Mouse (Mus musculus) megakaryocyte progenitor cell, adult 5-6 weeks (primary cell): Measurements from ENCODE around the gene Abca7. TPM values are rescaled to one million over a fixed set of nuclear protein-coding genes. Genes with fewer than 3 reads are reported as not detected.
A peak's percentile ranks its signal among the peaks of the same experiment; 100 is the strongest.

Source experiments
- ATAC-seq: replicated peaks from 2 replicates; pipeline ENCODE4 v1.8.0; 2016; ENCODE audit warnings: mild to moderate bottlenecking, moderate TSS enrichment, inconsistent platforms; ENCODE audit not compliant: poor library complexity
- total RNA-seq, 2 experiments: library from RNA; stranded (forward) in 1 of 2; stranded (reverse) in 1 of 2; fragments of 157-497, 149-512 nt in 1 of 2; fragments of 200-1000 nt in 1 of 2; gene quantifications; 2 replicates each; pipeline versions ENCODE4 v1.2.3 to v1.2.4; 2015 to 2017

The Abca7 gene
- total RNA-seq, 2 experiments from 2014 or later, result 15.4 to 17.5 TPM

- ATAC-seq, result no peak
Measured at GRCm38 (mm10) chr10:80057683-80058326, 61.5 kb downstream of the Abca7 start.

GRCm38 (mm10) chr10:80063104-80063503, 66.8 kb downstream of the Abca7 start:
- no peak for ATAC-seq

GRCm38 (mm10) chr10:80063877-80064650, 67.8 kb downstream of the Abca7 start:
- peak; percentile 26; the same call in 1 of the 2 replicates for ATAC-seq

Other genes starting within 250 kb of the Abca7 start
Only the 30 nearest of the 33 such genes appear.
- gene Rnf126, start 229.5 kb upstream of the Abca7 start, total RNA-seq (2015), result 55.6 and 63.0 TPM in 2 replicates
- gene Rnf126, start 229.5 kb upstream of the Abca7 start, total RNA-seq (2017), result 18.4 and 20.2 TPM in 2 replicates
- 1.6 and 2.7 TPM in 2 replicates for gene Fstl3, start 219.2 kb upstream of the Abca7 start, total RNA-seq (2015)
- gene Fstl3, start 219.2 kb upstream of the Abca7 start, total RNA-seq (2017), result 1.3 and 3.6 TPM in 2 replicates
- gene Prss57, start 205.5 kb upstream of the Abca7 start, total RNA-seq (2015), result 160 and 189 TPM in 2 replicates
- gene Prss57, start 205.5 kb upstream of the Abca7 start, total RNA-seq (2017), result 95.1 and 100.0 TPM in 2 replicates
- 65.3 and 71.4 TPM in 2 replicates for gene Palm, start 202.9 kb upstream of the Abca7 start, total RNA-seq (2015)
- 43.4 and 53.4 TPM in 2 replicates for gene Palm, start 202.9 kb upstream of the Abca7 start, total RNA-seq (2017)
- gene Misp, start 175.5 kb upstream of the Abca7 start, total RNA-seq (2015), result not detected in 2 replicates
- 0.58 TPM in 1 of 2 replicates, not detected in the other for gene Misp, start 175.5 kb upstream of the Abca7 start, total RNA-seq (2017)
- gene Ptbp1, start 142.1 kb upstream of the Abca7 start, total RNA-seq (2015), result 218 and 262 TPM in 2 replicates
- gene Ptbp1, start 142.1 kb upstream of the Abca7 start, total RNA-seq (2017), result 172 and 187 TPM in 2 replicates
- gene Prtn3, start 122.0 kb upstream of the Abca7 start, total RNA-seq (2015), result 3,382 and 3,510 TPM in 2 replicates
- gene Prtn3, start 122.0 kb upstream of the Abca7 start, total RNA-seq (2017), result 738 and 1,001 TPM in 2 replicates
- gene Plppr3, start 121.9 kb upstream of the Abca7 start, total RNA-seq (2015), result 39.0 and 41.2 TPM in 2 replicates
- gene Plppr3, start 121.9 kb upstream of the Abca7 start, total RNA-seq (2017), result 93.9 and 96.9 TPM in 2 replicates
- 6,143 and 8,228 TPM in 2 replicates for gene Elane, start 110.2 kb upstream of the Abca7 start, total RNA-seq (2015)
- gene Elane, start 110.2 kb upstream of the Abca7 start, total RNA-seq (2017), result 2,359 and 2,989 TPM in 2 replicates
- 0.49 and 0.56 TPM in 2 replicates for gene Cfd, start 105.6 kb upstream of the Abca7 start, total RNA-seq (2015)
- 1.2 TPM in 1 of 2 replicates, not detected in the other for gene Cfd, start 105.6 kb upstream of the Abca7 start, total RNA-seq (2017)
- 13.9 and 14.4 TPM in 2 replicates for gene Med16, start 87.6 kb upstream of the Abca7 start, total RNA-seq (2015)
- 22.1 and 24.8 TPM in 2 replicates for gene Med16, start 87.6 kb upstream of the Abca7 start, total RNA-seq (2017)
- gene Gm26602, start 85.6 kb upstream of the Abca7 start, total RNA-seq (2015), result not detected in 2 replicates
- not detected in 2 replicates for gene Gm26602, start 85.6 kb upstream of the Abca7 start, total RNA-seq (2017)
- 0.15 TPM in 2 replicates for gene Kiss1r, start 79.5 kb upstream of the Abca7 start, total RNA-seq (2015)
- gene Kiss1r, start 79.5 kb upstream of the Abca7 start, total RNA-seq (2017), result 0.25 and 1.3 TPM in 2 replicates
- 72.3 and 78.7 TPM in 2 replicates for gene R3hdm4, start 75.3 kb upstream of the Abca7 start, total RNA-seq (2015)
- gene R3hdm4, start 75.3 kb upstream of the Abca7 start, total RNA-seq (2017), result 35.1 and 50.7 TPM in 2 replicates
- 19.9 and 21.6 TPM in 2 replicates for gene Arid3a, start 69.5 kb upstream of the Abca7 start, total RNA-seq (2015)
- 31.0 and 32.2 TPM in 2 replicates for gene Arid3a, start 69.5 kb upstream of the Abca7 start, total RNA-seq (2017)
- 36.8 and 57.4 TPM in 2 replicates for gene Wdr18, start 36.3 kb upstream of the Abca7 start, total RNA-seq (2015)
- 24.6 and 29.7 TPM in 2 replicates for gene Wdr18, start 36.3 kb upstream of the Abca7 start, total RNA-seq (2017)
- gene Grin3b, start 25.8 kb upstream of the Abca7 start, total RNA-seq (2015), result not detected in 2 replicates
- gene Grin3b, start 25.8 kb upstream of the Abca7 start, total RNA-seq (2017), result not detected in 2 replicates
- gene Tmem259, start 12.2 kb upstream of the Abca7 start, total RNA-seq (2015), result 38.9 and 44.2 TPM in 2 replicates
- 44.6 and 54.8 TPM in 2 replicates for gene Tmem259, start 12.2 kb upstream of the Abca7 start, total RNA-seq (2017)
- 50.5 and 52.8 TPM in 2 replicates for gene Cnn2, start 7.9 kb upstream of the Abca7 start, total RNA-seq (2015)
- 73.3 and 84.1 TPM in 2 replicates for gene Cnn2, start 7.9 kb upstream of the Abca7 start, total RNA-seq (2017)
- 64.1 and 69.0 TPM in 2 replicates for gene Arhgap45, start 20.2 kb downstream of the Abca7 start, total RNA-seq (2015)
- gene Arhgap45, start 20.2 kb downstream of the Abca7 start, total RNA-seq (2017), result 112 and 121 TPM in 2 replicates
- gene Polr2e, start 43.3 kb downstream of the Abca7 start, total RNA-seq (2015), result 93.3 and 99.5 TPM in 2 replicates
- 74.3 and 89.9 TPM in 2 replicates for gene Polr2e, start 43.3 kb downstream of the Abca7 start, total RNA-seq (2017)
- 253 and 271 TPM in 2 replicates for gene Gpx4, start 50.7 kb downstream of the Abca7 start, total RNA-seq (2015)
- 358 and 365 TPM in 2 replicates for gene Gpx4, start 50.7 kb downstream of the Abca7 start, total RNA-seq (2017)
- gene Sbno2, start 109.1 kb downstream of the Abca7 start, total RNA-seq (2015), result 16.9 and 19.5 TPM in 2 replicates
- gene Sbno2, start 109.1 kb downstream of the Abca7 start, total RNA-seq (2017), result 19.1 and 24.0 TPM in 2 replicates
- 71.7 and 81.1 TPM in 2 replicates for gene Stk11, start 119.3 kb downstream of the Abca7 start, total RNA-seq (2015)
- gene Stk11, start 119.3 kb downstream of the Abca7 start, total RNA-seq (2017), result 159 and 172 TPM in 2 replicates
- 187 and 199 TPM in 2 replicates for gene Atp5d, start 142.1 kb downstream of the Abca7 start, total RNA-seq (2015)
- 37.6 and 39.3 TPM in 2 replicates for gene Atp5d, start 142.1 kb downstream of the Abca7 start, total RNA-seq (2017)
- gene Cbarp, start 144.3 kb downstream of the Abca7 start, total RNA-seq (2015), result 3.8 and 4.8 TPM in 2 replicates
- 2.0 and 2.2 TPM in 2 replicates for gene Cbarp, start 144.3 kb downstream of the Abca7 start, total RNA-seq (2017)
- gene Midn, start 151.8 kb downstream of the Abca7 start, total RNA-seq (2015), result 21.4 and 22.2 TPM in 2 replicates
- gene Midn, start 151.8 kb downstream of the Abca7 start, total RNA-seq (2017), result 12.7 and 17.9 TPM in 2 replicates
- gene Cirbp, start 169.5 kb downstream of the Abca7 start, total RNA-seq (2015), result 16.1 and 18.4 TPM in 2 replicates
- 35.4 and 60.4 TPM in 2 replicates for gene Cirbp, start 169.5 kb downstream of the Abca7 start, total RNA-seq (2017)
- gene 1600002K03Rik, start 176.4 kb downstream of the Abca7 start, total RNA-seq (2015), result 17.2 and 18.2 TPM in 2 replicates
- gene 1600002K03Rik, start 176.4 kb downstream of the Abca7 start, total RNA-seq (2017), result 13.4 and 13.5 TPM in 2 replicates
- 0.54 TPM in 1 of 2 replicates, not detected in the other for gene Efna2, start 183.0 kb downstream of the Abca7 start, total RNA-seq (2015)
- 0.37 TPM in 1 of 2 replicates, not detected in the other for gene Efna2, start 183.0 kb downstream of the Abca7 start, total RNA-seq (2017)